In genomic region chr16:17807192-17808009, GRCm38 (mm10) we compare ENCODE assay signal across 8 mouse cellular contexts. TPM values are rescaled to one million over a fixed set of nuclear protein-coding genes. Genes with fewer than 3 reads are reported as not detected.
DNase-seq lines count a peak whose midpoint lies in the region; ATAC-seq and TF ChIP-seq lines count a peak whose summit lies in the region.

No protein-coding gene starts in this region.

- H3K4me3 ChIP-seq in cortical plate, adult 2 months (ENCODE audit: insufficient read depth, low read length), result peak overlapping the region; percentile 33
- H3K4me3 ChIP-seq in intestine, embryonic 14.5 days (ENCODE audit: low read depth, low read length), result peak overlapping the region; percentile 31
- H3K4me3 ChIP-seq in megakaryocyte, embryonic 14.5 days (replicated peaks), result peak overlapping the region; percentile 90

- peaks cover 14% of the 10 kb centered on the region; the same call in 1 of the 2 replicates for H3K36me3 ChIP-seq in intestine, embryonic 14.5 days (ENCODE audit: control insufficient read depth, insufficient read depth, low read length)
- no peaks in the 10 kb centered on the region for H3K36me3 ChIP-seq in megakaryocyte, embryonic 14.5 days (replicated peaks; ENCODE audit: low read length)

- H3K4me1 ChIP-seq in cortical plate, adult 2 months (ENCODE audit: control insufficient read depth, insufficient read depth, low read length), result 0 out of 2 replicates have a peak, but pooled peaks cover under 1% of the 10 kb centered on the region
- H3K4me1 ChIP-seq in intestine, embryonic 14.5 days (replicated peaks; ENCODE audit: control insufficient read depth, insufficient read depth, low read length), result peaks cover 57% of the 10 kb centered on the region
- peaks cover 61% of the 10 kb centered on the region for H3K4me1 ChIP-seq in megakaryocyte, embryonic 14.5 days

- peak; percentile 84 to 85 for DNase-seq in adrenal gland, adult 18-20 months (ENCODE audit: low spot score in 2 of 2)
- DNase-seq in gastrocnemius, postnatal 25 days, result peak; percentile 89
- peak; percentile 90 for DNase-seq in intestine, embryonic 14.5 days (ENCODE audit: low spot score)
- DNase-seq in left cerebral cortex, adult 9 months (ENCODE audit: low spot score in 2 of 2), result peak; percentile 53 to 87
- peak; percentile 94 to 95 for DNase-seq in right cerebral cortex, postnatal 10 days (ENCODE audit: low spot score in 2 of 2)
- peak; percentile 53 for DNase-seq in urinary bladder, postnatal 25 days (ENCODE audit: low spot score)

- peak; percentile 32; the same call in 1 of the 2 replicates for TF ChIP-seq POLR2A in cortical plate, adult 2 months (IDR thresholded peaks at IDR 0.05; ENCODE audit: extremely low read depth, insufficient read depth, low read length)

- no peaks in the 10 kb centered on the region for H3K9me3 ChIP-seq in intestine, embryonic 14.5 days (ENCODE audit: control insufficient read depth, low read length)
- no peaks in the 10 kb centered on the region; the same call in 1 of the 2 replicates for H3K9me3 ChIP-seq in megakaryocyte, embryonic 14.5 days

- H3K4me2 ChIP-seq in intestine, embryonic 14.5 days (ENCODE audit: low read length), result peak overlapping the region; percentile 65

- H3K27ac ChIP-seq in cortical plate, adult 2 months (ENCODE audit: insufficient read depth, low read length), result peak overlapping the region; percentile 21; the same call in 1 of the 2 replicates
- H3K27ac ChIP-seq in intestine, embryonic 14.5 days (ENCODE audit: low read depth), result peak overlapping the region; percentile 36; the same call in 1 of the 2 replicates

- TF ChIP-seq CTCF in cortical plate, adult 2 months (IDR thresholded peaks at IDR 0.05; ENCODE audit: extremely low read depth, insufficient read depth, low read length), result no peak

- peak overlapping the region; percentile 42 for H3K9ac ChIP-seq in intestine, embryonic 14.5 days (ENCODE audit: low read length)

- H3K27me3 ChIP-seq in intestine, embryonic 14.5 days (replicated peaks; ENCODE audit: control insufficient read depth, insufficient read depth, low read length), result peaks cover 36% of the 10 kb centered on the region
- H3K27me3 ChIP-seq in megakaryocyte, embryonic 14.5 days (replicated peaks), result peaks cover 92% of the 10 kb centered on the region

- 8% methylated on average over 72 of the region's 73 CpGs for WGBS in intestine, embryonic 14.5 days

- peak; percentile 55 for ATAC-seq in intestine, embryonic 14.5 days (replicated peaks; ENCODE audit: low FRiP score, low TSS enrichment, low read depth)

RNA-seq across cellular contexts. Expression of gene Scarf2, which starts 10.3 kb away (rescaled TPM):
- 10 to 100 TPM in 1 of 2 experiments, 1 to 10 TPM in 1; 9.5 to 11.7 TPM for total RNA-seq in adrenal gland, adult 18-20 months (2021)
- polyA plus RNA-seq in cortical plate, adult 2 months (2012; rRNA removed), result 3.5 and 3.7 TPM in 2 replicates
- total RNA-seq in gastrocnemius, postnatal 25 days (2021), result 1 to 10 TPM; 4.7 to 5.4 TPM
- polyA plus RNA-seq in intestine, embryonic 14.5 days (2014; fragmentation: Nextera tagmentation; extraction: Ambion mirVana), result 16.2 and 18.2 TPM in 2 replicates
- polyA plus RNA-seq in megakaryocyte, embryonic 14.5 days (2012; ENCODE audit: insufficient read depth, low replicate concordance), result 0.79 and 1.7 TPM in 2 replicates

RNA-seq across cellular contexts. Expression of gene B830017H08Rik, which starts 25.5 kb away (rescaled TPM):
- not detected for total RNA-seq in adrenal gland, adult 18-20 months (2021)
- polyA plus RNA-seq in cortical plate, adult 2 months (2012; rRNA removed), result 5.3 and 7.4 TPM in 2 replicates
- not detected for total RNA-seq in gastrocnemius, postnatal 25 days (2021)
- polyA plus RNA-seq in intestine, embryonic 14.5 days (2014; fragmentation: Nextera tagmentation; extraction: Ambion mirVana), result 0.13 TPM in 1 of 2 replicates, not detected in the other
- 0.13 TPM in 1 of 2 replicates, not detected in the other for polyA plus RNA-seq in megakaryocyte, embryonic 14.5 days (2012; ENCODE audit: insufficient read depth, low replicate concordance)

RNA-seq across cellular contexts. Expression of gene Car15, which starts 30.8 kb away (rescaled TPM):
- 1 to 10 TPM; 1.8 to 2.2 TPM for total RNA-seq in adrenal gland, adult 18-20 months (2021)
- polyA plus RNA-seq in cortical plate, adult 2 months (2012; rRNA removed), result 19.0 and 19.4 TPM in 2 replicates
- total RNA-seq in gastrocnemius, postnatal 25 days (2021), result under 1 TPM; 0.79 to 0.88 TPM
- polyA plus RNA-seq in intestine, embryonic 14.5 days (2014; fragmentation: Nextera tagmentation; extraction: Ambion mirVana), result 2.4 and 2.7 TPM in 2 replicates
- polyA plus RNA-seq in megakaryocyte, embryonic 14.5 days (2012; ENCODE audit: insufficient read depth, low replicate concordance), result 3.2 TPM in 1 of 2 replicates, not detected in the other

RNA-seq across cellular contexts. Expression of gene Klhl22, which starts 48.0 kb away (rescaled TPM):
- 10 to 100 TPM; 29.8 to 38.3 TPM for total RNA-seq in adrenal gland, adult 18-20 months (2021)
- polyA plus RNA-seq in cortical plate, adult 2 months (2012; rRNA removed), result 107 and 126 TPM in 2 replicates
- total RNA-seq in gastrocnemius, postnatal 25 days (2021), result 10 to 100 TPM; 15.4 to 18.8 TPM
- polyA plus RNA-seq in intestine, embryonic 14.5 days (2014; fragmentation: Nextera tagmentation; extraction: Ambion mirVana), result 66.5 and 70.8 TPM in 2 replicates
- 0.65 and 4.0 TPM in 2 replicates for polyA plus RNA-seq in megakaryocyte, embryonic 14.5 days (2012; ENCODE audit: insufficient read depth, low replicate concordance)

Comparison
In these comparisons a context has a peak if more than half of its experiments do, and no peak if none do; other contexts are left out.
1. Peak in every context shown above with its lines: DNase-seq, ATAC-seq, H3K4me3 ChIP-seq and H3K27ac ChIP-seq.
2. H3K4me3 ChIP-seq: peak in every context shown above with its lines; median percentile 90 in megakaryocyte, embryonic 14.5 days; 33 in cortical plate, adult 2 months; 31 in intestine, embryonic 14.5 days.